Mouse (Mus musculus) ES-Bruce4 (cell line): ENCODE data around the gene Pkn2. TPM values are rescaled to one million over a fixed set of nuclear protein-coding genes. Genes with fewer than 3 reads are reported as not detected.

Experiments
- H3K27ac ChIP-seq: 2 replicates; pipeline ENCODE4 v1.5.1; 2012; ENCODE audit warnings: low read length, inconsistent platforms; ENCODE audit not compliant: insufficient read depth
- H3K27me3 ChIP-seq: 2 replicates; pipeline ENCODE4 v1.6.1; 2012; ENCODE audit warnings: mild to moderate bottlenecking, low read length, inconsistent platforms; ENCODE audit not compliant: control insufficient read depth, poor library complexity, insufficient read depth, severe bottlenecking
- H3K36me3 ChIP-seq: 2 replicates; pipeline ENCODE4 v1.6.1; 2012; ENCODE audit warnings: inconsistent platforms, mild to moderate bottlenecking, low read length, moderate library complexity; ENCODE audit not compliant: control insufficient read depth, poor library complexity, insufficient read depth, severe bottlenecking
- H3K4me1 ChIP-seq: one replicate; pipeline ENCODE4 v1.8.1; 2011; ENCODE audit warnings: low read length; ENCODE audit not compliant: control insufficient read depth, insufficient read depth
- H3K4me3 ChIP-seq: 2 replicates; pipeline ENCODE4 v1.5.1; 2011; ENCODE audit warnings: low read depth, mild to moderate bottlenecking, low read length
- H3K9ac ChIP-seq: 2 replicates; pipeline ENCODE4 v1.6.1; 2012; ENCODE audit warnings: low read depth, mild to moderate bottlenecking, inconsistent platforms; ENCODE audit not compliant: poor library complexity, severe bottlenecking
- H3K9me3 ChIP-seq: replicated peaks from 2 replicates; pipeline ENCODE4 v1.6.1; 2012; ENCODE audit warnings: mild to moderate bottlenecking, low read length, inconsistent platforms; ENCODE audit not compliant: control insufficient read depth, poor library complexity, insufficient read depth, severe bottlenecking
- CTCF ChIP-seq: IDR thresholded peaks from one replicate; pipeline ENCODE4 v1.8.1; 2011; ENCODE audit warnings: low read depth, low read length
- EP300 ChIP-seq: IDR thresholded peaks from 2 replicates; pipeline ENCODE4 v1.6.1; 2011; ENCODE audit warnings: low read depth, low read length; ENCODE audit not compliant: insufficient read depth
- POLR2A ChIP-seq: IDR thresholded peaks from one replicate; pipeline ENCODE4 v1.8.1; 2011; ENCODE audit warnings: low read length; ENCODE audit not compliant: insufficient read depth
- polyA plus RNA-seq: library from polyadenylated mRNA; stranded (reverse); fragments of >200 nt; gene quantifications from 2 replicates; pipeline ENCODE4 v1.2.4, GENCODE M21; 2011; ENCODE audit warnings: low read depth; ENCODE audit not compliant: missing spikeins, insufficient read depth, insufficient read length

Gene Pkn2
- 108 and 112 TPM in 2 replicates for polyA plus RNA-seq

- no peaks in the 10 kb centered on the region for H3K27me3 ChIP-seq
- H3K9me3 ChIP-seq = no peaks in the 10 kb centered on the region
- H3K4me3 ChIP-seq = peak within 1 kb of the TSS; percentile 91
- no peak for TF ChIP-seq CTCF
- no peak for TF ChIP-seq POLR2A
- TF ChIP-seq EP300 = no peak
- peak within 1 kb of the TSS; percentile 84 for H3K27ac ChIP-seq
- peak within 1 kb of the TSS; percentile 99 for H3K9ac ChIP-seq
- H3K4me1 ChIP-seq = no peaks in the 10 kb centered on the region
- H3K36me3 ChIP-seq = no peaks in the 10 kb centered on the region
These were observed at the start of gene Pkn2 for GRCm38 (mm10) chr3:142881872-142882623. Gene Pkn2, minus strand, starts transcription at chr3:142882004.

GRCm38 (mm10) chr3:142929906-142930305, 48.1 kb upstream of the Pkn2 start:
- H3K4me1 ChIP-seq = peaks cover 2% of the 10 kb centered on the region
- no peaks in the 10 kb centered on the region for H3K27me3 ChIP-seq
- H3K36me3 ChIP-seq = no peaks in the 10 kb centered on the region
- H3K9ac ChIP-seq = no peak overlapping the region
- no peak overlapping the region for H3K4me3 ChIP-seq
- no peaks in the 10 kb centered on the region for H3K9me3 ChIP-seq
- TF ChIP-seq EP300 (no peak), POLR2A (no peak), CTCF (no peak)
- H3K27ac ChIP-seq = no peak overlapping the region

- no peak overlapping the region for H3K9ac ChIP-seq
- H3K27me3 ChIP-seq = no peaks in the 10 kb centered on the region
- H3K27ac ChIP-seq = no peak overlapping the region
- TF ChIP-seq CTCF (no peak), POLR2A (no peak), EP300 (no peak)
- no peaks in the 10 kb centered on the region for H3K36me3 ChIP-seq
- H3K4me3 ChIP-seq = no peak overlapping the region
- H3K4me1 ChIP-seq = peaks cover 2% of the 10 kb centered on the region
- H3K9me3 ChIP-seq = no peaks in the 10 kb centered on the region
These were observed 45.5 kb upstream of the Pkn2 start for GRCm38 (mm10) chr3:142927311-142927710.

- Histone ChIP-seq H3K27ac (no peak overlapping the region), H3K27me3 (no peaks in the 10 kb centered on the region), H3K9ac (no peak overlapping the region), H3K4me1 (peaks cover under 1% of the 10 kb centered on the region), H3K4me3 (no peak overlapping the region), H3K9me3 (no peaks in the 10 kb centered on the region), H3K36me3 (no peaks in the 10 kb centered on the region)
- no peak for TF ChIP-seq EP300
- TF ChIP-seq POLR2A = no peak
These were observed 43.1 kb upstream of the Pkn2 start for GRCm38 (mm10) chr3:142924831-142925348.

GRCm38 (mm10) chr3:142919070-142919469, 37.3 kb upstream of the Pkn2 start:
- Histone ChIP-seq H3K4me1 (no peaks in the 10 kb centered on the region), H3K27ac (no peak overlapping the region), H3K4me3 (no peak overlapping the region), H3K36me3 (no peaks in the 10 kb centered on the region), H3K9ac (no peak overlapping the region), H3K27me3 (no peaks in the 10 kb centered on the region), H3K9me3 (no peaks in the 10 kb centered on the region)
- TF ChIP-seq POLR2A (no peak), EP300 (no peak), CTCF (no peak)

- Histone ChIP-seq H3K27me3 (no peaks in the 10 kb centered on the region), H3K27ac (no peak overlapping the region), H3K9me3 (no peaks in the 10 kb centered on the region), H3K4me3 (no peak overlapping the region), H3K4me1 (no peaks in the 10 kb centered on the region), H3K9ac (no peak overlapping the region), H3K36me3 (no peaks in the 10 kb centered on the region)
- TF ChIP-seq EP300 (no peak), POLR2A (no peak), CTCF (no peak)
These were observed 36.1 kb upstream of the Pkn2 start for GRCm38 (mm10) chr3:142917760-142918439.
